Mouse (Mus musculus): ENCODE measurements around the gene Gpank1. TPM values are rescaled to one million over a fixed set of nuclear protein-coding genes. Genes with fewer than 3 reads are reported as not detected.

The Gpank1 gene
- polyA plus RNA-seq, 1 experiment: 20.9 TPM

- Histone ChIP-seq H3K4me3 (ENCODE audit: extremely low read depth, insufficient read depth, insufficient read length) (no peak overlapping the region), H3K4me1 (ENCODE audit: control insufficient read depth, insufficient read depth, insufficient read length) (no peaks in the 10 kb centered on the region; the same call in 1 of the 2 replicates), H3K36me3 (ENCODE audit: control insufficient read depth, insufficient read depth, low read length) (no peaks in the 10 kb centered on the region), H3K27me3 (ENCODE audit: control insufficient read depth, insufficient read depth, low read length) (no peaks in the 10 kb centered on the region), H3K27ac (ENCODE audit: insufficient read depth, low read length) (no peak overlapping the region)
- DNase-seq (ENCODE audit: low read depth in 1 of 2, low spot score in 2 of 2): no peak
- WGBS: 71% methylated on average over 6 of the region's 6 CpGs
- TF ChIP-seq POLR2A (IDR thresholded peaks at IDR 0.05; ENCODE audit: low read depth, low read length) (no peak), CTCF (IDR thresholded peaks at IDR 0.05; ENCODE audit: extremely low read depth, insufficient read depth, insufficient read length, insufficient replicate concordance) (no peak)
Measured at GRCm38 (mm10) chr17:35080248-35080647, 41.0 kb upstream of the Gpank1 start.

DNA sequence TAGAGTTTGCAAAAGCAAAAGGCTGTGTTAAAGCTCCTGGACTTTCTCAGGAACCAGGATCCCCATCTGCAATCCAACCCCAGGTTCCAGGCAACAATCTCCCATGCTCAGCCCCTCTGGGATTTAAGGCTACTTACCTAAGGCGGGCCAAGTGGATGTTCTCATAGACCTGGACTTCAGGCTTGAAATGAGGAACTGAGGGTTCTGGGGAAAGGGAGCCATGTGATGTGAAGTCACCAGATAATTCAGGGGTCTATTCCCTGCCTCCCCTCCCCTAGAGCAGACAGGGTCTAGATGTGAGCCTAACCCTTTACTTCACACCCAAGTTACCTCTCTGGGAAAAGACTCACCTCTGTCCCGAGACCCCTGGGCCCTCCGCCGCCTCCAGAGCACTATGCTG, 40.5 kb upstream of the Gpank1 start:
- DNase-seq (ENCODE audit: low read depth in 1 of 2, low spot score in 2 of 2): no peak
- Histone ChIP-seq H3K4me1 (ENCODE audit: control insufficient read depth, insufficient read depth, insufficient read length) (no peaks in the 10 kb centered on the region; the same call in 1 of the 2 replicates), H3K4me3 (ENCODE audit: extremely low read depth, insufficient read depth, insufficient read length) (no peak overlapping the region), H3K36me3 (ENCODE audit: control insufficient read depth, insufficient read depth, low read length) (no peaks in the 10 kb centered on the region), H3K27me3 (ENCODE audit: control insufficient read depth, insufficient read depth, low read length) (no peaks in the 10 kb centered on the region), H3K27ac (ENCODE audit: insufficient read depth, low read length) (no peak overlapping the region)
- 89% methylated on average over 4 of the region's 4 CpGs for WGBS
- no peak for TF ChIP-seq POLR2A (IDR thresholded peaks at IDR 0.05; ENCODE audit: low read depth, low read length)
- no peak for TF ChIP-seq CTCF (IDR thresholded peaks at IDR 0.05; ENCODE audit: extremely low read depth, insufficient read depth, insufficient read length, insufficient replicate concordance)

GRCm38 (mm10) chr17:35082841-35083576, 38.2 kb upstream of the Gpank1 start:
- 92% methylated on average over 16 of the region's 16 CpGs for WGBS
- no peak for DNase-seq (ENCODE audit: low read depth in 1 of 2, low spot score in 2 of 2)
- no peaks in the 10 kb centered on the region for H3K36me3 ChIP-seq (ENCODE audit: control insufficient read depth, insufficient read depth, low read length)
- H3K27me3 ChIP-seq (ENCODE audit: control insufficient read depth, insufficient read depth, low read length): no peaks in the 10 kb centered on the region
- no peak for TF ChIP-seq CTCF (IDR thresholded peaks at IDR 0.05; ENCODE audit: extremely low read depth, insufficient read depth, insufficient read length, insufficient replicate concordance)
- no peak for TF ChIP-seq POLR2A (IDR thresholded peaks at IDR 0.05; ENCODE audit: low read depth, low read length)
- H3K4me1 ChIP-seq (ENCODE audit: control insufficient read depth, insufficient read depth, insufficient read length): no peaks in the 10 kb centered on the region
- no peak overlapping the region for H3K27ac ChIP-seq (ENCODE audit: insufficient read depth, low read length)
- no peak overlapping the region for H3K4me3 ChIP-seq (ENCODE audit: extremely low read depth, insufficient read depth, insufficient read length)

- Histone ChIP-seq H3K4me1 (ENCODE audit: control insufficient read depth, insufficient read depth, insufficient read length) (no peaks in the 10 kb centered on the region), H3K36me3 (ENCODE audit: control insufficient read depth, insufficient read depth, low read length) (no peaks in the 10 kb centered on the region), H3K27ac (ENCODE audit: insufficient read depth, low read length) (no peak overlapping the region), H3K4me3 (ENCODE audit: extremely low read depth, insufficient read depth, insufficient read length) (no peak overlapping the region), H3K27me3 (ENCODE audit: control insufficient read depth, insufficient read depth, low read length) (no peaks in the 10 kb centered on the region)
- WGBS: 62% methylated on average over 3 of the region's 3 CpGs
- TF ChIP-seq CTCF (IDR thresholded peaks at IDR 0.05; ENCODE audit: extremely low read depth, insufficient read depth, insufficient read length, insufficient replicate concordance) (no peak), POLR2A (IDR thresholded peaks at IDR 0.05; ENCODE audit: low read depth, low read length) (no peak)
- DNase-seq (ENCODE audit: low read depth in 1 of 2, low spot score in 2 of 2): no peak
Measured at GRCm38 (mm10) chr17:35083929-35084497, 37.2 kb upstream of the Gpank1 start.

DNA sequence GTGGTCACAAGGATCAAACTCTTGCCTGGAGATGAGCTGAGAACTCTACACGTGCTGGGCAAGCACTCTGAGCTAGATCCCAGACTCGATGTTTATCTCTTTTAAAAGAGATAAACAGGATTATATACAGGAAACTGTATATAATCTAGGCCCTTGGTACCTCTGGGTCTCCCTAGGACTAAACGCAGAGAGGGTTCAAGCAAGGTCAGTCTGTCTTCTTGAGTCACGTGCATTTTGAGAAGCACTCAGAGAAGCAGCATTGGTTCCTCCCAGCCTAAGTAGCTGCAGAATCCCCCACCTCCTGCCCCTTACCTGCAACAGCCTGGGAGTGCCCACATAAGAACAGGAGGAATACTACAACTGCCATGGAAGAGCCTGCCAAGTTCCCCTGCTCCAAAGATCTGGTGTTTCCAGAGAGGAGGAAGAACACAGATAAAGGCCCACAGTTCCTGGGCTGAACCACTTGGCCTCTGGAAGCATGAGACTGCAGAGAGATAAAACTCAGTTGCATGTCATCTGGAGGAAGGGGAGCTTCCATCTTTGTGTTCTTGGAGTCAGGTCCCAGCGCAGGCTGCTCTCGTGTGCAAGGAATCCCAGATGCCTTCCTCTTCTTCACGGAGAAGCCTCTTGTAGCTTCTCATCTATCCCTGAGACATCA, 35.9 kb upstream of the Gpank1 start, which contains the start of gene Ly6g6f:
Ly6g6f (minus strand) TSS at position 403 of the 658 bp plus-strand sequence.
- no peak for DNase-seq (ENCODE audit: low read depth in 1 of 2, low spot score in 2 of 2)
- Histone ChIP-seq H3K4me3 (ENCODE audit: extremely low read depth, insufficient read depth, insufficient read length) (no peak within 1 kb of the TSS), H3K27me3 (ENCODE audit: control insufficient read depth, insufficient read depth, low read length) (no peaks in the 10 kb centered on the region), H3K4me1 (ENCODE audit: control insufficient read depth, insufficient read depth, insufficient read length) (peaks cover 3% of the 10 kb centered on the region; the same call in 1 of the 2 replicates), H3K27ac (ENCODE audit: insufficient read depth, low read length) (no peak within 1 kb of the TSS), H3K36me3 (ENCODE audit: control insufficient read depth, insufficient read depth, low read length) (no peaks in the 10 kb centered on the region)
- TF ChIP-seq CTCF (IDR thresholded peaks at IDR 0.05; ENCODE audit: extremely low read depth, insufficient read depth, insufficient read length, insufficient replicate concordance) (no peak), POLR2A (IDR thresholded peaks at IDR 0.05; ENCODE audit: low read depth, low read length) (no peak)
- WGBS: 80% methylated on average over 7 of the region's 7 CpGs

GRCm38 (mm10) chr17:35088151-35088550, 33.1 kb upstream of the Gpank1 start:
- DNase-seq (ENCODE audit: low read depth in 1 of 2, low spot score in 2 of 2): no peak
- Histone ChIP-seq H3K27me3 (ENCODE audit: control insufficient read depth, insufficient read depth, low read length) (no peaks in the 10 kb centered on the region), H3K36me3 (ENCODE audit: control insufficient read depth, insufficient read depth, low read length) (peaks cover 7% of the 10 kb centered on the region), H3K4me3 (ENCODE audit: extremely low read depth, insufficient read depth, insufficient read length) (no peak overlapping the region), H3K4me1 (ENCODE audit: control insufficient read depth, insufficient read depth, insufficient read length) (peaks cover 5% of the 10 kb centered on the region; the same call in 1 of the 2 replicates), H3K27ac (ENCODE audit: insufficient read depth, low read length) (no peak overlapping the region)
- 48% methylated on average over 2 of the region's 2 CpGs for WGBS
- TF ChIP-seq CTCF (IDR thresholded peaks at IDR 0.05; ENCODE audit: extremely low read depth, insufficient read depth, insufficient read length, insufficient replicate concordance) (no peak), POLR2A (IDR thresholded peaks at IDR 0.05; ENCODE audit: low read depth, low read length) (no peak)
